Mouse (Mus musculus) lung, postnatal 0 days (tissue): Measurements from ENCODE around the gene Arfgap2.

ENCODE experiments used
- CTCF ChIP-seq: IDR thresholded peaks from 2 replicates; pipeline ENCODE4 v1.5.1; 2016; ENCODE audit warnings: antibody characterized with exemption, mild to moderate bottlenecking
- EP300 ChIP-seq: IDR thresholded peaks from 2 replicates; pipeline ENCODE4 v1.6.1; 2016; ENCODE audit warnings: antibody characterized with exemption, mild to moderate bottlenecking, control low read depth

DNA sequence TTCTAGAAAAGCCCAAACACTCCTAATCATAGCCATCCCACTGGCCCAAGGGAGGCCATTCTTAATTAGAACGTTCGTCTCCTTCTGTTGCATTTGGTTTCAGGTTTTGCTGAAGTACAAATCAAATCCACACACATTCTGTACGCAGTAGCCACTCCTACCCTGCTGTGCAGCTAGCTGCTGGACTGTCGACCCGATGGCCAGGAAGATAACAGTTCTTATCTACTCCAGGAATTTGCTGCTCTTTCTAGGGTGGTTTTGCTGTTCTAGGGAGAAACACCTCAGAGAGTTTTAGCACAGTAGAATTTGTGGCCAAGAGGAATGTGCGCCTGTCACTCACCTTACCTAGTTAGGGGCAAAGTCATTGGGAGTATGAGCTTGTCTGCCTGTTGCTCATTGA lies 22.8 kb downstream of the Arfgap2 start:
- TF ChIP-seq CTCF = no peak
- TF ChIP-seq EP300 = no peak
